Mouse (Mus musculus) hindlimb bud, embryonic 11.5 days (tissue): ENCODE measurements at regions not wholly inside any gene's neighbourhood (a gene's known extent, or its start where the extent isn't known, plus 50 kb on each side); places are given as distances from the start of the nearest gene placed in this dataset.

Experiments
- DNase-seq: peaks from one replicate; pipeline ENCODE4 v3.0.0-alpha.2; 2012; ENCODE audit warnings: low read depth, low spot score; ENCODE audit errors: extremely low spot score

GRCm38 (mm10) chr16:77877006-77877405, 275.1 kb upstream of the Gm11146 start:
- no peak for DNase-seq

DNA sequence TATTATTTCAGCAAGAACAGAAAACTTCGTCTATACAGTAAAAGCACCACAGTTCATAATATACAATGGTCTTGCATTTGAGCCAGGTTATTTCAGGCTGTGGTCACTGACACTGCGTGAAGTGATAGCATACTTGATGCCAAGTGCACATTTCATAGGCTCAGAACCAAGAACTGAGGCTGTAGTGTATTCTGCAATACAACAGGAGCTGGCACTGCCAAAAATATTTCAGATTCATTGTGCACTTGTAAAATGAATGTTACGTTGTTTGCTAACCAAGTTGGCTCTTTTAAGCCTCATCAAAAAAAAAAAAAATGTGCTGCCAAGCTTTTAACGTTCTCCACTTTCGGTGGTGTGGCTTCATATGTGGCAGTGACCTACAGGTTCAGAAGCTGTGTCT, 261.4 kb upstream of the Gm11146 start:
- DNase-seq, result no peak

GRCm38 (mm10) chr16:77852066-77852781, 250.3 kb upstream of the Gm11146 start:
- DNase-seq, result no peak

DNA sequence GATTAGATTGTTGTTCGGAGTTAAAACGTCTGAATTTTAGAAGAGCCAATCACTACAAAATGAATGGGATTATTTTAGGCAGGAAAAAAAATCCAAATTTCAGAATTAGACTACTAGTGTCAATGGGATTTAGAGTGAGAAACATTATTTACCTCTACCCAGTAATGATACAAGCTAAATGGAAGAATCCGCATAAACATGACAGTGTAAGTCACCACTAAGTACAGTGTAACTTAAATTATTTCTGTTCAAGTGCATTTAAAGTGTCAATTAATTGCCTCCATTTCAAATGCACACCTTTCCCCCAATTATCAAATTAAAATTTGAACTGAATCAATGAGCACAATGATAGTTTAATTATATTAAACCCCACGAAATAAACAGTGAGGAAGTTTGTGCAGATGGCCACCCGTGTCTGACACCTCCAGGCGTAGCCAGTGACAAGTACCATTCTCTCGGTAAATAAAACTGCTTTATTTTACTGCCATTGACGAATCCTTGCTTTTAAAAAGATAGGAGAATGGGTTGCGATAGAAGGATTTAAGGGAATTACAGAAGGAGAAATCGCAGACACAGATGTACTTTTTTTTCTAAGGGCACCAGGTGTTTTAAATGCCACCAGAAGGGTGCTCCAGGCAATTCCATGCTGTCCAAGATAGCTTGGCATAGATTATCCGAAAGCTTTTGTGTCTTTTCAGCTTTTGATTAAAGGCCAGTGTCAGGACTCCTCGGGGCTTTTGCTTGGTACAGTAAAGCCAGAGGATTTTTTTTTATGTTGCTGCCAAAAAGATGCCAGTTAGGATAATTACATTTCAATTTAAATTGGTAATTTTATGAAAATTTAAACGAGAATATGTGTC, 249.5 kb upstream of the Gm11146 start:
- no peak for DNase-seq

DNA sequence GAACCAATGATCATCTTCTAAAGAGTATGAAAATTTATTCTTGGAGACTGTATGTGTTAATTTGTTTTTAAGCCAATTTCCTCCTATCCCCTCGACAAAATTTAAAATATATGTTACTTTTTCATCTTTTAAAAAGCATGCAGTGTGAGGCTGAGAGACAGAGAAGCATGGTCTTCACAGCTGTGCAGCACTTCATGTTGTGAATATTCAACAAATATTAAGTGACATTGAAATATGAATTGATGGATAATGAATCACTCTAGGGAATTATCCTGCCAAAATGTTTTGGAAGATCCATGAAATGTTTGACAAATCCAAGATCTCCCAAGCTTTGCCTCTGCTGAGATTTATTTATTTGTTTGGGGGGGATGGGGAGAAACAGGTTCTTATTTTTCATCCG, 233.9 kb upstream of the Gm11146 start:
- DNase-seq, result no peak

DNA sequence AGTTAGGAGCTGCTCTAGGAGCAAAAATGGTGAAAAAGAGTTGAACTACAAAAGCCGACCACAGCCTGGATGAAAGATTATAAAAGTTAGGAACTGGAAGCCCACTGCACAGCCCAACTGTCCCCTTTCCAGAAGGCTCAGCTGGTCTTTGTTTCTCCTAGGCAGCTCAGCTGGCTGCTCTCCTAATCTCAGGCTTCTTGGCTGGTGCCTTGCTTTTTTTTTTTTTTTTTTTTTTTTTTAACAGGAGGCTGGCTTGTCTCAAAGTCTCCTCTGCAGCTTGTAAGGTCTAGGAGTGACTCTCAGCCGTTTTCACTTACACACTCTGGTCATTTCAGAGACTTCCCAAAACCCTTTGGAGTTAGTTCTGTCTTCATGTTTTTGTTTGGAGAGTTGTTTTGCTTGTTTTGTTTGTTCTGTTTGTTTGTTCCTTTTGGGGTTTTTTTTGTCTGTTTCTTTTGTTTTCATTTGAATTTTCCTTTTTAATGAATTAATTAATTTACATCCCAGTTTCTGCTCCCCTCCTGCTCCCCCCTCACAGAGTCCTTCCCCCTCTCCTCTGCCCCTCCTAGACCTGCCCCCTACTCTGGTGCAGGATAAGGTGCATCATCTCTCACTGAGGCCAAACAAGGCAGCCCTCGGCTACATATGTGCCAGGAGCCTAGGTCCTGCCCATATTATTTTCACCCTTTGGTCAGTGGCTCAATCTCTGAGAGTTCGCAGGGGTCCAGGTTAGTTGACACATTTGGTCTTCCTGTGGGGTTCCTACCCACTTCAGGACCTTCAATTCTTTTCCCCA, 225.6 kb upstream of the Gm11146 start:
- no peak for DNase-seq

DNA sequence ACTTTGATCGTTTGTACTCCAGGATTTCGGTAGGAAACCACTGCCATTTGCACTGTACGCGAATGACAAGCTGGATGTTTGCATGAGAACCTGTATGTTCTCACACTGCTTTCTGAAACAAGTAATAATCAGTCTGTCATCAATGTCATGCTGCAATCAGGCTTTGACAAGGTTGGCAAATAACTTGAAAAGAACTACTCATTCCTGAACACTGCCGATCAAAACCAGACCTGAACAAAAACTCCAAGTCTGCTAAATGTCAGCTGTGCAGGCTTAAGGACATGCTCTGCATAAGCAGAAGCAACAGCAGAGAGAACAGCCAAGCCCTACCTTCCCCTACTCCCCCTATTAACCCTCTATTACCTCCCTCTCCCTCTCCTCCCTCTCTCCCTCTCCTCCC, 197.8 kb upstream of the Gm11146 start:
- DNase-seq, result no peak

GRCm38 (mm10) chr16:77796926-77797325, 195.0 kb upstream of the Gm11146 start:
- DNase-seq, result no peak

DNA sequence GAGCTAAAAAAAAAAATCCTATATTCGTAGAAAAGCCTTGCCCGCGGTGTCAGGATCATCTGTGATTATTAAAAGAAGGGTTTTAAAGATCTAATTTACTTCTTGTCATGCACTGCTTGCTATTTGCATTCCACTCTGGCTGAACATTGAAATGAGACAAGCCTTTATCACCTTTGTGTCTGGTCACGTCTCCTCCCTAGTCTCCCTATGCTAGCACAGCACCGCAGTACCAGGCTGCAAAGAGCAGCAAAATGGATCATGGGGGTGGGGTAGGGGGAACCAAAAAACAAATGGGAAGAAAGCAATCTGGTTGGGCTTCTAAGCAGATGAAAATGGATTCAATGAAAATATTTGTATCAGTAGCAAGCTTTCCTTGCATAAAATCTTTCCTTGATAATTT, 187.8 kb upstream of the Gm11146 start:
- DNase-seq, result no peak

DNA sequence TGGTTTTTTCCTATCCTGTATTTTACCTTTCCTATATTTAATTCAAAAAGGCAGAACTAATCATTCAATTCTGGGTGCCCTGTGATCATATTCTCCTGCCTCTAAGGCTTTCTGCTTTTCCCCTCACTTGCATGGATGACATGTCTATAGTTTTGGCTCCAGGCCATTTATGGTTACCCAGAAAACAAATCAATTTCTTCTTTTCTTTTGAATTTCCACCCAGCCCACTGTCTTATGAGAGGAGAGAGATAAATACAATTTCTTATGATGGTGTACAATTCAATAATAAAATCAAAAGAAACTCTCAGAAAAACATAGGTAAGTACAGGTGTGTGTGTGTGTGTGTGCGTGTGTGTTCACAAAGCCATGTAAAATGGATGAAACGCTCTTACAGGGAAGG, 187.3 kb upstream of the Gm11146 start:
- DNase-seq, result no peak

DNA sequence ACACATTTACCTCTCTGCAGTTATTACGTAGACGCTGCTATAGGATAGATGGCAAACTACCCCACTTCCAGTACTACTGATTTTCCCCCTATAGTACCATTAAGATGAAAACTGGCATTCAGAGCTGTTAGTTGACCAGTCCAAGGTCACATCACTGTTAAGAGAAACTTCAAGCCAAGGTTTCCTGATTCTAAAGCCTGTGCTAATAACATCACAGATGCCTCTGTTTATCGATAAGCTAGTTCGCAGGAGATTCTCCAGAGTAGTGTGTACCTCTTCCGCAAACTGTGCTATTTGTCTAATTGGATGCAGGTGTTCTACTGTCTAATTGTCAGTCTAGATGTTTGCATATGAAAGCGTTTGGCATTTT, 186.9 kb upstream of the Gm11146 start:
- DNase-seq, result no peak

GRCm38 (mm10) chr16:77788041-77788780, 186.3 kb upstream of the Gm11146 start:
- no peak for DNase-seq

GRCm38 (mm10) chr16:77787025-77787424, 185.1 kb upstream of the Gm11146 start:
- DNase-seq, result no peak

GRCm38 (mm10) chr16:77779019-77779418, 177.1 kb upstream of the Gm11146 start:
- no peak for DNase-seq

DNA sequence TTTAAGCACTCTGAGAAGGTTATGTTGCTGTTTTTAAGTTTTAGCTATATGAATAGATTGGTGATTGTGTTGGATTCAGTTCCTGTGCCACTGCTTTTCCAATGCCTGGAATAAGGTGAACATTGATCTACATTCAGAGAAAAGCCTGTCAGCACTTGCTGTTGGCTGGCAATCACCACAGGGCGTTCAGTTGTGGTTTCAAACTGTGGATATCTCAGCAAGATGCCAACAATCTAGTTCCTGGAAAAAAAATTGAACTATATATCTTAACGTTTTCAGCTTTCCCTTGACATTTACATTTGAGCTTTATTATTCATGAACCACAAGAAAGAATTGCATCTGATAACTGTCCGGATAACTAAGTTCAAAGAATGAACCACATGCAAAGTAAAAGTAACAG, 170.2 kb upstream of the Gm11146 start:
- DNase-seq, result no peak

DNA sequence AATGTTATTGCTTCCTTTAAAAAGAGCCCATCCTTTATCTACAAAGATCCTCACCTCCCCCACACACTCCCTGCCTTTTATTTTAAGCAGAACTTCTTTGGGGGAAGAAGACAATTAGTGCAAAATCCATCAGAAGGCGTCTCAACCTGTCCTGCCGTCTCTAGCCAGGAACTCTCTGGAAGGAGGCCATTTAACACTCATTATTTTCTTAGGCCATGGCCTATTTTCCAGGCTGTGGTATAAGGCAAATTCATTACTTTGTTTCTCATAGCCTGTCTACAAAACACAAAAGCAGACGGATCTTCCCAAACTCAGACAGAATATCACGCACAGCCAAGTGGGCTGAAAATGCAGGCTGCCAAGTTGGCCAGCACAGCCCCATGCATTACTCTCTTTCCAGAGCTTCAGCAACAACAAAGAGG, 159.0 kb upstream of the Gm11146 start:
- no peak for DNase-seq

DNA sequence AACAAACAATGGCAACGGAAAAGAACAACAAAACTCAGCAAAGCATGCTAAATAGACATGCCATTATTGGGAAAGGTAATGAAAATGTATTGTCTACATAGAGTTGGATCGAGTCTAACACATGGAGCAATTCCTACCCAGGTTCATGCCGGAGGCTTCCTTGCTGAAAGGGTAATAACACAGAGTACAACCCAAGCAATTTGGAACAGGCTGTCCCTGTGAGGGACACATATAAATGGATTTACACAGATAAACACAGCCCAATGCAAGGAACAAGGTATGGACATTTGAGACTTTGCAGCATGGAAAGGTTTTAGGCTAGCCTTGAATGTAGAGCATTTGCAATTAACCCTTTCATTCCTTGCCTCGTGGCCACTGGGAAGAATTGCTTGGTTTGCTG, 158.6 kb upstream of the Gm11146 start:
- no peak for DNase-seq

GRCm38 (mm10) chr16:77759997-77760396, 158.1 kb upstream of the Gm11146 start:
- no peak for DNase-seq

DNA sequence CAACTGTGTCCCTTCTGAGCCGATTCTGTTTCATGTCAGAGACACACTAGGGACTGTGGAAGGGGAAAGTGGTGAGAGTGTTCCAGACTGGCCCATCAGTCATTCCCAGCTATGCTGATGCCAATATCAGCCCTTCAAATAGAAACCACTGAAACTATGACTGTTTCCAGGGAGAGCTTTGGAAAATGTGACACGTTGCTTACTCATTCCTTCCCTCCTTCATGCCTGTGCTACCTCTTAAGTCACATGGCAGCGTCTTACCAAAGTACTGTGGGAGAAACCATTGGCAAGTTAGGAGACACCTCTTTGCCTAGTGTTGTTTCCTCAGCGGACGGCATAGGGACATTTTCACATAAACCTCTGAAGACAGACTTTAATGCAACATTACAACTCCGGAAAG, 153.0 kb upstream of the Gm11146 start:
- no peak for DNase-seq

DNA sequence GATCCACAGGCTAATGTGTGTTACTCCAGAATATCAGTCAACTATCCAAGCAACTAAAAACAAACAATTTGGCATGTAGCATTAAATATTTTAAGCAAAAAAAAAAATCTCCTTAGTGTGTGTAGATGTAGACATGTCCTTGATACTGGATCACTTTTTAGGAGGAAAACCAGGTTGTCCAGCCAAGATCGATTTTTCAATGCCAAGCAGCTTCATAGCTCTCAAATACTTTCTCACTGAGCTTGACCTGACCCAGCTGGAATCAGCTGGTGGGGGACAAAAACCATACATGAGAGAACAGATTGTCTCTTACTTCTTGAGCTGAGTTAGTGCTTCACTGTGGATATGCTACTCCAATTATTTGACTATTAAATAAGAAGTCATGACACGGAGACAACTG, 147.6 kb upstream of the Gm11146 start:
- no peak for DNase-seq

DNA sequence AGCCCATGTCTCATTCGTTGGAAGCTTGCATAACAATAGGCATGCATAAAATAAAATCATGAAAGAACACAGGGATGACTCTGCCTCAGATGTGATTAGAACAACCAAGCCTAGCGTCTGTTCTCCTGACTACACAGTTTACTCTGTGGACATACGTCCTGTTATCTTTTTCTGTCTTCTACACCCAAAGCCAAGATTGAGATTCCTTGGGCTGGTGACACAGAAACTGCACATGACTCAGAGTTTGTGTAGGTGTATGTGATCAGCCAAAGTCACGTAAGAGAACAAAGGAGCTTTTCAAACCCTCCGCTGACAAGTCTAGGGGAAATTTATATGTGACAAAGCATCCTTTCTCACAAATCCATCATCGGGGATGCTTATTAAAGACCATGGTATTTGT, 141.9 kb upstream of the Gm11146 start:
- no peak for DNase-seq
